ENCODE assay signal across 8 mouse cellular contexts in the genomic region with DNA sequence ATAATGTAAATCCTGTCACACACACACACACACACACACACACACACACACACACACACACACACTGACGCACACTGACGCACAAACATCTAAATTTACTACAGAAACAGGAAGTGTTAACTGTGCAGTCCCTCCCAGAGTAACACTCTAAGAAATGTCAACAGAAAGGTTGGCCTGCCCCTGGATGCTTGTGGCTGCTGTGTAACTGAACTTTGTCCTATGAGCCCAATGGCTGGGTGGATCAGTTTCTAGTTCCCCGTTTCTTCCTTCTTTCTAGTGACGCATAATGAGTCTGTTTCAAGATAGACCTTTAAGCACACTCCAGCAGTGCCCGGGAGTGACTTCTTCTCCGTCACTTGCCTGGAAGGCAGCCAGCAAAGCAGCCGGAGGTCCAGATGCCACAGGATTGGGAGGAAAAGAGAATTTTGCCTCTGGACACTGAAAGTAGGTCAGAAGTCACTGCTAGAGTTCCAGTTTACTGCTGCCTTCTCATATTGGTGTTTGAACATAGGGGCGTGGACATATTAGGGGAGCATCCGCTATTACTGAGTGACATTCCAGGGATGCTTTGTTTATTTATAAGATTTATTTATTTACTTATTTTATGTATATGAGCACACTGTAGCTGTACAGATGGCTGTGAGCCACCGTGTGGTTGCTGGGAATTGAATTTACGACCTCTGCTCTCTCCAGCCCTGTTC. TPM values are rescaled to one million over a fixed set of nuclear protein-coding genes. Genes with fewer than 3 reads are reported as not detected.
DNase-seq lines count a peak whose midpoint lies in the region; ATAC-seq lines count a peak whose summit lies in the region.

No protein-coding gene starts in this region.

- peak; percentile 39 for DNase-seq in right cerebral cortex, postnatal 4 days
- no peak for DNase-seq in right cerebral cortex, adult 2 months (ENCODE audit: low spot score in 2 of 2)
- peak; percentile 27 for DNase-seq in cerebellum, adult 11-12 months
- DNase-seq in heart, embryonic 10.5 days (ENCODE audit: low spot score), result no peak
- peak; percentile 88 to 90 for DNase-seq in kidney, adult 8-10 months

- no peaks in the 10 kb centered on the region for H3K27me3 ChIP-seq in heart, embryonic 10.5 days (ENCODE audit: insufficient read depth, poor library complexity, severe bottlenecking)
- H3K27me3 ChIP-seq in lung, embryonic 16.5 days (ENCODE audit: control insufficient read depth, insufficient read depth, low read depth, low read length), result no peaks in the 10 kb centered on the region
- H3K27me3 ChIP-seq in stomach, embryonic 14.5 days (ENCODE audit: control insufficient read depth, insufficient read depth, low read length), result no peaks in the 10 kb centered on the region
- H3K27me3 ChIP-seq in forebrain, embryonic 15.5 days, result no peaks in the 10 kb centered on the region

- H3K4me1 ChIP-seq in heart, embryonic 10.5 days, result peaks cover 45% of the 10 kb centered on the region
- peaks cover 17% of the 10 kb centered on the region for H3K4me1 ChIP-seq in lung, embryonic 16.5 days (replicated peaks; ENCODE audit: control insufficient read depth, insufficient read depth, low read length)
- H3K4me1 ChIP-seq in stomach, embryonic 14.5 days (ENCODE audit: control insufficient read depth, insufficient read depth, low read length), result peaks cover 9% of the 10 kb centered on the region; the same call in 1 of the 2 replicates
- no peaks in the 10 kb centered on the region for H3K4me1 ChIP-seq in forebrain, embryonic 15.5 days

- H3K4me3 ChIP-seq in heart, embryonic 10.5 days, result no peak overlapping the region
- no peak overlapping the region for H3K4me3 ChIP-seq in lung, embryonic 16.5 days (ENCODE audit: low read length)
- H3K4me3 ChIP-seq in stomach, embryonic 14.5 days (ENCODE audit: low read depth, low read length), result no peak overlapping the region
- H3K4me3 ChIP-seq in forebrain, embryonic 15.5 days, result no peak overlapping the region

- peak overlapping the region; percentile 54; the same call in 1 of the 2 replicates for H3K27ac ChIP-seq in heart, embryonic 10.5 days
- H3K27ac ChIP-seq in lung, embryonic 16.5 days (ENCODE audit: low read length), result peak overlapping the region; percentile 85
- H3K27ac ChIP-seq in stomach, embryonic 14.5 days (ENCODE audit: low read length), result peak overlapping the region; percentile 39
- no peak overlapping the region for H3K27ac ChIP-seq in forebrain, embryonic 15.5 days (replicated peaks)

- H3K9ac ChIP-seq in lung, embryonic 16.5 days (ENCODE audit: low read length), result no peak overlapping the region
- H3K9ac ChIP-seq in stomach, embryonic 14.5 days (replicated peaks; ENCODE audit: low read depth, low read length), result no peak overlapping the region
- no peak overlapping the region for H3K9ac ChIP-seq in forebrain, embryonic 15.5 days (replicated peaks)

- no peaks in the 10 kb centered on the region for H3K9me3 ChIP-seq in heart, embryonic 10.5 days
- H3K9me3 ChIP-seq in lung, embryonic 16.5 days (ENCODE audit: control insufficient read depth, low read length), result no peaks in the 10 kb centered on the region
- H3K9me3 ChIP-seq in stomach, embryonic 14.5 days (ENCODE audit: control insufficient read depth, low read depth, low read length), result no peaks in the 10 kb centered on the region
- H3K9me3 ChIP-seq in forebrain, embryonic 15.5 days, result no peaks in the 10 kb centered on the region

- WGBS in heart, embryonic 10.5 days, result 63% methylated on average over 11 of the region's 11 CpGs
- WGBS in lung, embryonic 16.5 days, result 23% methylated on average over 11 of the region's 11 CpGs
- WGBS in stomach, embryonic 14.5 days, result 38% methylated on average over 11 of the region's 11 CpGs
- WGBS in forebrain, embryonic 15.5 days, result 65% methylated on average over 11 of the region's 11 CpGs

- H3K4me2 ChIP-seq in lung, embryonic 16.5 days (ENCODE audit: low read depth, low read length), result 0 out of 2 replicates have a peak overlapping the region, but pooled peaks have one; percentile 29
- no peak overlapping the region for H3K4me2 ChIP-seq in stomach, embryonic 14.5 days (replicated peaks; ENCODE audit: low read depth, low read length)
- no peak overlapping the region for H3K4me2 ChIP-seq in forebrain, embryonic 15.5 days (replicated peaks)

- no peaks in the 10 kb centered on the region for H3K36me3 ChIP-seq in heart, embryonic 10.5 days
- no peaks in the 10 kb centered on the region for H3K36me3 ChIP-seq in lung, embryonic 16.5 days (ENCODE audit: control insufficient read depth, insufficient read depth, low read length)
- peaks cover 5% of the 10 kb centered on the region; the same call in 1 of the 2 replicates for H3K36me3 ChIP-seq in stomach, embryonic 14.5 days (ENCODE audit: control insufficient read depth, insufficient read depth, low read length)
- no peaks in the 10 kb centered on the region for H3K36me3 ChIP-seq in forebrain, embryonic 15.5 days

- ATAC-seq in lung, embryonic 16.5 days (ENCODE audit: low read depth), result peak; percentile 81
- ATAC-seq in stomach, embryonic 14.5 days (ENCODE audit: insufficient number of reproducible peaks, insufficient read depth, low FRiP score, low read depth), result peak; percentile 64
- no peak for ATAC-seq in forebrain, embryonic 15.5 days (replicated peaks)

RNA-seq across cellular contexts. Expression of a gene that starts 25.2 kb away (rescaled TPM):
- polyA plus RNA-seq in heart, embryonic 10.5 days (2016; fragmentation: Nextera tagmentation; extraction: Ambion mirVana), result 12.7 and 13.9 TPM in 2 replicates
- 24.2 and 27.3 TPM in 2 replicates for polyA plus RNA-seq in lung, embryonic 16.5 days (2015; fragmentation: Nextera tagmentation; extraction: Ambion mirVana)
- 22.2 and 22.9 TPM in 2 replicates for polyA plus RNA-seq in stomach, embryonic 14.5 days (2014; fragmentation: Nextera tagmentation; extraction: Ambion mirVana)
- polyA plus RNA-seq in forebrain, embryonic 15.5 days (2015; fragmentation: Nextera tagmentation; extraction: Ambion mirVana), result 2.8 and 3.9 TPM in 2 replicates

RNA-seq across cellular contexts. Expression of a gene that starts 42.3 kb away (rescaled TPM):
- 5.3 and 8.1 TPM in 2 replicates for polyA plus RNA-seq in heart, embryonic 10.5 days (2016; fragmentation: Nextera tagmentation; extraction: Ambion mirVana)
- polyA plus RNA-seq in lung, embryonic 16.5 days (2015; fragmentation: Nextera tagmentation; extraction: Ambion mirVana), result 4.5 and 5.1 TPM in 2 replicates
- 5.0 and 5.2 TPM in 2 replicates for polyA plus RNA-seq in stomach, embryonic 14.5 days (2014; fragmentation: Nextera tagmentation; extraction: Ambion mirVana)
- polyA plus RNA-seq in forebrain, embryonic 15.5 days (2015; fragmentation: Nextera tagmentation; extraction: Ambion mirVana), result 16.2 and 16.8 TPM in 2 replicates

RNA-seq across cellular contexts. Expression of a gene that starts 49.3 kb away (rescaled TPM):
- not detected in 2 replicates for polyA plus RNA-seq in heart, embryonic 10.5 days (2016; fragmentation: Nextera tagmentation; extraction: Ambion mirVana)
- polyA plus RNA-seq in lung, embryonic 16.5 days (2015; fragmentation: Nextera tagmentation; extraction: Ambion mirVana), result 1.2 and 2.1 TPM in 2 replicates
- 2.4 and 3.4 TPM in 2 replicates for polyA plus RNA-seq in stomach, embryonic 14.5 days (2014; fragmentation: Nextera tagmentation; extraction: Ambion mirVana)
- not detected in 2 replicates for polyA plus RNA-seq in forebrain, embryonic 15.5 days (2015; fragmentation: Nextera tagmentation; extraction: Ambion mirVana)

RNA-seq across cellular contexts. Expression of a gene that starts 54.3 kb away (rescaled TPM):
- polyA plus RNA-seq in heart, embryonic 10.5 days (2016; fragmentation: Nextera tagmentation; extraction: Ambion mirVana), result 15.4 and 19.2 TPM in 2 replicates
- polyA plus RNA-seq in lung, embryonic 16.5 days (2015; fragmentation: Nextera tagmentation; extraction: Ambion mirVana), result 11.9 and 13.7 TPM in 2 replicates
- 11.2 TPM in 2 replicates for polyA plus RNA-seq in stomach, embryonic 14.5 days (2014; fragmentation: Nextera tagmentation; extraction: Ambion mirVana)
- polyA plus RNA-seq in forebrain, embryonic 15.5 days (2015; fragmentation: Nextera tagmentation; extraction: Ambion mirVana), result 27.7 and 30.5 TPM in 2 replicates

RNA-seq across cellular contexts. Expression of a gene that starts 57.6 kb away (rescaled TPM):
- not detected in 2 replicates for polyA plus RNA-seq in heart, embryonic 10.5 days (2016; fragmentation: Nextera tagmentation; extraction: Ambion mirVana)
- not detected in 2 replicates for polyA plus RNA-seq in lung, embryonic 16.5 days (2015; fragmentation: Nextera tagmentation; extraction: Ambion mirVana)
- polyA plus RNA-seq in stomach, embryonic 14.5 days (2014; fragmentation: Nextera tagmentation; extraction: Ambion mirVana), result not detected in 2 replicates
- not detected in 2 replicates for polyA plus RNA-seq in forebrain, embryonic 15.5 days (2015; fragmentation: Nextera tagmentation; extraction: Ambion mirVana)

Comparison
In these comparisons a context has a peak if more than half of its experiments do, and no peak if none do; other contexts are left out.
1. DNase-seq: peak in right cerebral cortex, postnatal 4 days (single experiment), cerebellum, adult 11-12 months (single experiment) and kidney, adult 8-10 months (2 of 2); none in right cerebral cortex, adult 2 months (0 of 2) and heart, embryonic 10.5 days (single experiment).